Mouse (Mus musculus): ENCODE results near the gene Bahcc1.

Gene Bahcc1

DNA sequence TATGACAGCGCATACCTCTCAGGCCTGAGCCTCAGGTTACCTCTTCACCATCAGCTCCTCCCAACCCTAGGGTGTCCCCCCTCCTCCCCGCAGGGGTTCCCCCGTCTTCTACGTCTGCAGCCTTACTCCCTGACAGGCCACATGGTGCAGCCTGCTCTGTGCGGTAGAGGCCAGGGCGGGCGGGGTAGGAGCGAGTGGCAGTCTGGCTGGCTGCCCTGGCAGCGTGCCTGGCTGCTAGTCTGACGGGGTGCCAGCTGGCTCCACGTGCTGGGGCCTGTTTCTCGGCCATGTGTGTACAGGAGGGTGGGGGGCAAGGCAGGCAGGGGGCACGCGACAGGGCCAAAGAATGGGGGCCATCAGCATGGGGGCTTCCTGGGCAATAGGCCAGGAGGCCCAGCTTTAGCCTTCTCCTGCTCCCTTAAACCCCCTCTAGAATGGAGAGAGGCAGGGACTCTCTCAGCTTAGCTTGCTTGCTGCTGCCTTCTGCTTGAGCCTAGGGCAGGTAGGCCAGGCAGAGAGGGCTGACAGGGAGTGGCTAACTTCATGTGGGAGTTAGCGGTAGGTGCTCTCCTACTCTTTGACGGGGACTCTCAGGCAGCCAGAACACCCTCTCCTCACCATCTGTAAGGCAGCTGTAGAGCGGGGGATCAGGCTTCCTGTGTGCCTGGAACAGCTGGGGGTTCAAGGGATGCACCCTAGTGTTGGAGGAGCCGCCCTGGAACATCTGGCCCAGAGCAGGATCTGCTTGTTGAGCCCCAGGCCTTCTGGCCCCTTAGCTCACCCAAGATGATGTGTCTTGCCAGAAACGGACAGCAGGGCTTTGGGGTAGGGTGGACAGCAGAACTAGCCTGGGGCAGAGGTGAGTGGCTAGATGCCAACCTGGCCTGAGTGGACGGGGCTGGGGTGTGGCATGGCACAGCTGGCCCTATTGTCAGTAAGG, 28.9 kb downstream of the Bahcc1 start:
- peak; percentile 90 for DNase-seq (ENCODE audit: low read depth)

DNA sequence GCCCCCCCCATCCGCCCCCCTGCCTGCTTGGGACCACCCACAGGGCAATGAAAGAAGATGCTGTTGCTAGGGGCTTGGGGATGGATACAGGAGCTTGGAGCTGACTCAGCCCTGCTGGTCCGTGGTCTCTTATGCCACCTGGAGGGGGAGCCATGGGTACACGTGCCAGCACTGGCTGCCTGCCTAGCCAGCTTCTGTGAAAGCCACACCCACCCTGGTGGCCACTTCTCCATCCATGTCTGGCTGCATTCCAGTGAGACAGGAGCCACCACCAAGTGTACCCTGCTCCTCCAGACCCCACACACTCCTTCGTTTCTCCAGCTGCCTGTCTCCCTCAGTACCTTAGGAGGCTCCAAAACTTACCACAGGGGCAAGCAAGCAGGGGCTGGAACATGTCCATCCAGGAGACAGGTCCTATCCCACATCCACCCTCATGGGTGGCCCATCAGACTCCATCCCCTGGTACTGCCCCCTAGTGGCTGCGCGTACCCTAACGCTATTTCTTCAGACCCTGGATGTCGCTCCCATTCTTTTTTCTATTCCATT, 29.7 kb downstream of the Bahcc1 start:
- peak; percentile 76 for DNase-seq (ENCODE audit: low read depth)

DNA sequence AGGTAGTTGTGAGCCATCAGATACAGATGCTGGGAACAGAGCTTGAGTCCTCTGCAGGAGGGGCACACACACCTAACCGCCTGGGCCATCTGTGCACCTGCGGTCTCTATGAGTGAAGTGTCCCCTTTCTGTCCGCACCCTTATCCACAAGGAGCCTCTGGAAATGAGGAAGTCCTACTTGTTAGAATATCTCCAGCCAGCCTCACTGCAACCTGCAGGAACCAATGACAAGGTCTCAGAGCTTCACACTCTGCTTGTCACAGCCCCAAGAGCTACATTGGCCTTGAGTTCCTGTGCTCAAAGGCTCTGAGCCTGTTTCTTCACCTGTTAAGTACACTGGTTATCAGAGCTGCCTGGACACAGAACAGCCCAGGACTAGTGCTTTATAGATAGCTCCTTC, 30.4 kb downstream of the Bahcc1 start:
- DNase-seq (ENCODE audit: low read depth), result no peak

DNA sequence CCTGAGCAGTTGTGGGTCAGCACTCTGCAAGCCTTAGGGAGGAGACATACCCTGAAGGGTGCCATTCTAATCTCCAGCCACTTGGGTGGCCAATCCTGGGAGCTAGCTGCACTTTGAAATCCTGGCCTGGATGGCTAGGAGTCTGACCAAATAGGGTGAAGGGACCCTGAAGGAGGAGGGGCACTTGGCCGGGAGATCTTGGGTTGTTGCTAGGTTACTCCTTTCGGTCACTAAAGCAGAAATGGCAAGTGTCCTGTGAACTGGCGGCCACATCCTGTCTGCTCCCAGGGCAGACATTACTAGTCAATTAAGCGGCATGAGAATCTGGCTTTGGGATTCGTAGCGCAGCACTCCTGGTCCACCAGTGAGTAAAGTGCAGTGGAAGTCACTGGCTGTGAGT, 31.3 kb downstream of the Bahcc1 start:
- no peak for DNase-seq (ENCODE audit: low read depth)

DNA sequence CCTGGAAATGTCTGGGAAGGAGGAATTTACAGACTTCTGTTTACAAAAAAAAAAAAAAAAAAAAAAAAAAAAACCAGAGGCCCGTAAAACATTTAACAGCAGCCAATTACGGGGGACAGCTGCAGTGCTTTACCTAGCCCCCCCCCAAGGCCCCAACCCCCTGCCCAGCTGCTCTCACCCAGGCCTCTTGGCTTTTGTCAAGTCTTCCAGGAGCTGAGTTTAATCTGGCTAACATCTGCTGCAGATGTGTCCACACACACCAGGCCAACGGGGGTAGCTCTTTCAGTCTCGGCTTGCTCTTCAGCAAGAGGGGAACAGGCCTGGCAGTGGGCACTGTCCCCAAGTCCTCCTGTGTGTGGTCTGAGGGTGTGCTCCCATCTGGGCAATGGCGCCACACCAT, 32.7 kb downstream of the Bahcc1 start:
- no peak for DNase-seq (ENCODE audit: low read depth)

DNA sequence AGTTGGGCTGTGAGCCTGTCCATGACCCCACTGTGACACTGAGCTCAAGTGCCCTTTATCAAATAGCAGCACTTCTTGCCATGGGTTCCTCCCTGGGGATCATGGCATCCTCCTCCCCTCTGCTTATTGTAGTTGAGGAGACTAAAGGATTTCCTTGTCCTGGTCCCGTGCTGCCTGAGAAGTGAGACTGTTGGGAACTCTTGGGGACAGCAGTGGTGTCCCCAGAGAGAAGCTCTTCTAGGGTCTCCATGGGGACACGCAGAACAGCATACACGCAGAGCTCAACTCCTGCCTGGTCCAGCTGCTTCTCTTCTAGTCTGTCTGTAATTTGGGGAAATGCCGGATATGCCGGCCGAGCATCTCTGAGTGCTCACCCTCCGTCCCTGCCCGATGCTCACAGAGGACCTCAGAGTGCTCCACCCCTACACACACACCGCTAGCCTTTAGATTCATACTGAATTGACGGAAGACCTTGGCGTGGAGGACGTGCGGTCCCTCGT, 33.6 kb downstream of the Bahcc1 start:
- no peak for DNase-seq (ENCODE audit: low read depth)

DNA sequence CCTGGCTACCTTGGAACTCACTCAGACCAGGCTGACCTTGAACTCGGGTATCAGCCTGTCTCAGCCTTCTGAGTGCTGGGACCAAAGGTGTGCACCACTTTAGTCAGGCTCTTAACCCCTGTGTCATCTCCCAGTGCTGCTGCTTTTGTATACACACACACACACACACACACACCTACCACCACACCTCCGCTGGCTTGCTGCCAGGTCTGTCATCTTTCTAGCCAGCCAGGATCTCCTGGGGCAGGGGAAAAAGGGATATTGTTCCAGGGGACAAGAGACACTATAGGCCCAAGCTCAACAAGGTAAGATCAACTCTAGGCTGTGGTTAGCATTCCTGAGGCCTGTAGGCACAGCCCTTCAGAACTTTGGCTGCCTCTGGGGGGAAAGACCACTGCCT, 34.5 kb downstream of the Bahcc1 start:
- no peak for DNase-seq (ENCODE audit: low read depth)

DNA sequence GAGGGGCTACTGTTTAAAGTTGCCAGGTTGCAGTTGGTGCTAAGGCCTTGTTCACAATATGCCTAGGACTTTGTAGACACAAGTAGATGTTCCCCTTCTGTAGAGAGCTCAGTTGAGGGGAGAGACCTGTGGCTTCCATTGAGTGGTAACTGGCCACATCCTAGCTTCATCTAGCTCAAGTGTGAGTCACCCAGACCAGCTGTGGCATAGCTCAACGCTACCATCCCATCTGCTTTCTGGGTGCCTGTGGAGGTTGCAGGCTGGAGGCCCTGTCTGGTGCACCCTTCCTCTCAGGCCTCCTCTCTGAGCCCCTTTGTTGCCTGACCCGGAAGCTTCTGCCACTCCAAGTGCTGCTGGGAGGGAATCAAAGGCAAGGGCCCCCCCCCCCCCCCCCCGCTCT, 34.9 kb downstream of the Bahcc1 start:
- DNase-seq (ENCODE audit: low read depth), result no peak

DNA sequence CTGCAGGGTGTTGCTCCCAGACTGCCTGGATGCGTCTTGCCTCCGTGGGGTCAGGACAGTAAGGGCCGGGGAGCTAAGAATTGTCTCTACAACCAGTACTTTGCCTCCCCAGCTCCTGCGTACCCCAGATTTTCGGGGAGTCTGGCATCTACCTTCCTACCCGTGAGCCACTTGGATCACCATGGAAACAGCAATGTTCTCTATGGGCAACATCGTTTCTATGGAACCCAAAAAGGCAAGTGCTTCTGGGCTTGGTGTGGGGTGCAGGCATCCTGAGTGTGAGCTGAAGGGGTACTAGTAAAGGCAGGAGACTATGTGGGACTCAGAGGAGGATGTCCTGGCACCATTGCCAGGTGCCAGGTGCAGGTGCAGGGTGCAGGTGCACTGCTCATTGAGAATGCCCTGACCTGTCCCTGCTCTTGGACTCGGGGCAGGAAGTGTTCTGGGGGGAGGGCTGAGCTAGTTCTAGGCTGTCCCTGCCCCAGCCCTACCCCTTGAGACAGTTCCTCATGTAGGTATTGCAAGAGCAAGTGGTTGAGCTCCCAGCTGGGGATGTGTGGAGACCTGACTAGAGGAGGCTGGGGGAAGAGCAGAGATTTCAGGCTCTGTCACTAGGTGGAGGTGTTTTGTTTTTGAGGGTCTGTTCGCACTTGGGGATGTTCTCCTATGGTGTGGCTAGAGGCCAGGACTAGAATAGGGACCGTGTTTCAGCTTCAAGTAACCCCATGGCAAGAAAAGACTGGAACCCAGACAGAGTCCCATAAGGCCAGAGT, 35.6 kb downstream of the Bahcc1 start:
- DNase-seq (ENCODE audit: low read depth), result no peak

DNA sequence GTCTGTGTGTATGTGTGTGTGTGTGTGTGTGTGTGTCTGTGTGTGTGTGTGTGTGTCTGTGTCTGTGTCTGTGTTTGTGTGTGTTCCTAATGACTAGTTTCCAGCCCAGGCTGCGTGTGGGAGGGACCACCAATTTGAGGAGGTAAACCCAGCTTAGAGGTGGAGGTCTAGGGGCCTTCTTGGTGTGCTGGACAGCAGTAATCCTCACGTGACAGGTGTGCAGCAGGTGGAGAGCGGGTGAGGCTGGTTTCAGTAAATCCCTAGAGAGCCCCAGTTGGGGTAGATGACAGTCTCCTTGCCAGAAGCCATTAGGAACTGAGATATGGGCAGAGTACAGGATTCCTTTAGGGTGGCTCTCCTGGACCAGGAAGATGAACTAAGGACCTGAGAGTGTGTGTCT, 36.3 kb downstream of the Bahcc1 start:
- DNase-seq (ENCODE audit: low read depth), result no peak

DNA sequence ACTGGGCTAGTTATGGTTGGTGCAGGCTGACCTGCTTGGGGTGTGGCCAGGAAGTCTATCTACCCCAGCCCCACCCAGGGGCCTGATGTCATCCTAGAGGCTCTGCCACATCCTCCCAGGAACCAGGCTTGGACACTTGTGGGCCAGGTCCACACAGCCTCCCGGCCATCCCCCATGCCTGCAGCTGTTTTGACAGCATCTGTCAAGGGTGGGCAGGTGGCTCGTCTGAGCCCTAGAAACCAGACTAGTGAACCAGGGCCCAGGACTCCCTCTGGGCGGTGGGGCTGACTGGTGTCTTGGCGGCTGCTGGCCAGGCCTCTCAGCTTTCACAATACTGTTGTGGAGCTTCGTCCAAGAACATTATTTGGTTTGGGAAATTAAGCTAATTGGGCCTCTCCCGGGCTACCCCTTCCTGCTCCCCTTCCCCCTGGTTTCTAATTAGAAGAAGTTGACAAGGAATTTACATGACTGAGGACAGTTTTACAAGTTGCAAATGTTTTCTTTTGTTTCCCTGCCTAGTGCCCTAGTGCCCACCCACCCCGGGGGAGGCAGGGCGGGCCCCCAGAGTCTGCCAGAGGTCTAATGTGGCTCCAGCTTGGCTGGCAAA, 36.9 kb downstream of the Bahcc1 start:
- no peak for DNase-seq (ENCODE audit: low read depth)

DNA sequence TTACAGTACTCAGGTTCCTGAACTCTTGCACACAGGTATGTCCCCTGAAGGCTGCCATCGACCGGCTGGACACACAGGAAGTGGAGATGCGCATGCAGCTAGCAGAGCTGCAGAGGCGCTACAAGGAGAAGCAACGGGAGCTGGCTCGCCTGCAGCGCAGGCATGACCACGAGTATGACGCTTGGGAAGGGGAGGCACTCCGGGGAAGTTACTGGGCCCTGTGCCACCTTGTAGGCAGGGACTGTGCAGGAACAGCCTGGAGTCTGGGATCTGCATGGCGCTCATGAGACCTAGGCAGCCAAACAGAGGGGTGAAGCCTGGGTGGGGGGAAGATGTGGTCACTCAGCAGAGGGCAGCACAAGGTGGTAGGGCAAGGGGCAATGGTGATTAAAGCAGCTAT, 46.6 kb downstream of the Bahcc1 start:
- no peak for DNase-seq (ENCODE audit: low read depth)

DNA sequence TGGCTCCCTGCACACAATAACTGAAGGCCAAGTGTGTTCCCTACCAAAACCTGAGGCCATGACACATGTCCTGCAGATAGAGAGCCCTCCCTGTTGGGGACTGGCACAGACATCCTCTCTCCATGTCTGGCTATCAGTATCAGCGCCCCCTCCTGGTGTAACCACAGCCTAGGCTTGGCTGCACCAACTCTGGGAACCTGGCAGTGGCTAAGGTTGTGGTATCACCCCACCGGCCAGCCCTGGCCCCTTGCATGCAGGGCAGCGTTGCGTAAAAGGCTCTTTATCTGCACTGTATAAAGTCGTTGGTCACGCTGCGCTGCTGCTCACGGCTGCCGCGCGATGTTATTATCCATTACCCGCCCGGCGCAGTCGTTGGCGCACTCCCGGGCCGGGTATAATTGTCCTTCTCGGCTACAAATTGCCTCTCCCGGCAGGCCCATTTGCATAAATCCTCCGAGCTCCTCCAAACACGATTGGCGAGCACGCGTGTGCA, 47.6 kb downstream of the Bahcc1 start:
- DNase-seq (ENCODE audit: low read depth), result no peak

DNA sequence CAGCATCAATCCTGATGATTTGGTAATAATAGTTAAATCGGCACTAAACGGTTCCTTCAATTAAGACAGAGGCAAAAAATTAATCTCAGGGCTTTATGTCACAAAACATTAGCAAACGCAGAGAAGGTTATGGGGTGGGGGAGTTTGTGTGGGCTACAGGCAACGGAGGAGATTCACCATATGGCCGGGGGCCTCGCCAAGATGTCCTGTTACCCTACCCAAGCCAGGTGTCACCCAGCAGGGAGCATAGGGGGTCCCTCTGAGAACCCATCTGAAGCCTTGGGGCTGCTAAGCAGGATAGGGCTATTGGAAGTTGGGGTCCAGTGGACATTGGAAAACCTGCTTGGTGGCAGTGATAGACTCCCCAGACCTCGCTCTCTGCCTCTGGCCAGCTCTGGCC, 48.0 kb downstream of the Bahcc1 start:
- no peak for DNase-seq (ENCODE audit: low read depth)

DNA sequence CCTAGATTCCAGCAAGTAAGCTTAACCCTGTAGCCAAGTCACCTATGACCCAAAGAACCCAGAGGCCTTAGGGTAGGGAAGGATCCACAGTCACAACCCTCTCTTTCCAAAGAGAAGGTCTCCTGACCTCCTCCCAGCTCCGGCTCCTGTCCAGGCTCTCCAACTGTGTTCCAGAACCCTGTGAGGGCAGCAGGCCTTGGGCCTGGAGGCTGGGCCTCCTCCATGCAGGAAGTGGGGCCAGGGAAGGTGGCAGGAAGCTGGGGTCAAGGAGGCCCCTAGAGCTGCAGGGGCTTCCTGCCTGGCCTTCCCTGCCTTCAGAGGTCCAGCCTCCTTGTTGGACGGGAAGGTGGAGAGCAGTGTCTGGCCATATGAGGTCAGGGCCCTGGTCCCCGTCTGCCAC, 48.5 kb downstream of the Bahcc1 start:
- no peak for DNase-seq (ENCODE audit: low read depth)

DNA sequence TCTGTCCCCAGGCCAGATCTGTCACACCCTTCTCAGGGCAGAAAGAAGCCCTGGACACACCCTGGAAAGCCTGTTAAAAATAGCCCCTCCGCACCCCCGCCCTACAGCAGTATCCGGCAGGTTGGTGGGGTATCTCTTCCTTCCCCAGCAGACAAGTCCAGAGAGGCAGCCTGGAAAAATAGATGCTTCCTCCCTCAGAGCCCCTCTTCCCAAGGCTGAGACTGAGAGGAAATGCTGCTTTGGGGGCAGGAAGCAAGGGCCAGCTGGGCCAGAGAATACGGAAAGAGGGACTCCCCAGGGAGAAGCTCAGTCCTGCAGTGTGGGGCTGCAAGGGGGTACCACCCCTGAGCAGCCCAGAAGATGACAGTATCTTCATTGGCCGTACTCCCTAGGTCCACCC, 50.8 kb downstream of the Bahcc1 start:
- no peak for DNase-seq (ENCODE audit: low read depth)

DNA sequence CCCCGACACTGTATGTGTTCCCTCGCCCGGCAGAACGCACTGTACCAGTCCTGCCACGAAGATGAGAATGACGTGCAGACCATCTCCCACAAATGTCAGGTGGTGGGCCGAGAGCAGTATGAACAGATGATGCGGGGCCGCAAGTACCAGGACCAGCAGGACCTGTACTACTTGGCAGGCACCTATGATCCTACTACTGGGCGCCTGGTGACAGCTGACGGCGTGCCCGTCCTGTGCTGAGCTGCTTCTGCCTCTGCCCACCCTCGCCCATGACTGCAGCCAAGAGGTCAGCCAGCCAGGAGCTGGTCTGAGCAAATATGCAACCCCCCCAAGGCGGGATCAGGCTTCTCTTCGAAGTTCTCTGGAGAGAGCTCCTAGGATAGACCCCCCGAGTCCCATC, 56.9 kb downstream of the Bahcc1 start:
- DNase-seq (ENCODE audit: low read depth), result no peak

DNA sequence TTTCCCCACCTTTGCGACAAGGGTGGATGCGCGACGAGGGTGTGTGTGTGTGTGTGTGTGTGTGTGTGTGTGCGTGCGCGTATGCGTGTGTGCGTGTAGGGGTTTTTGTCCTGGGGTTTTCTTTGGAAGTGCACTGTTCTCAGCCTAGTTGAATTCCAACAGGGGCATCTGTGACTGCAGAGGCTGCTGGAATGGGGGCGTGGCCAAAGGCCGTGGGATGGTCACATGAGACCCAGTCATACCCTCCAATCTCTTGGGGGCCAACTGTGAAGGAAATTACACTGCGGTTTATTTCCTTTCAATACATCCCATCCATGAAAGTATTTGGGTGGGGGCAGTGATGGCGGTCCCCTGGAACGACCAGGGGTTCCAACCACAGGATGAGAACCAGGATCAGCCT, 57.5 kb downstream of the Bahcc1 start:
- no peak for DNase-seq (ENCODE audit: low read depth)

DNA sequence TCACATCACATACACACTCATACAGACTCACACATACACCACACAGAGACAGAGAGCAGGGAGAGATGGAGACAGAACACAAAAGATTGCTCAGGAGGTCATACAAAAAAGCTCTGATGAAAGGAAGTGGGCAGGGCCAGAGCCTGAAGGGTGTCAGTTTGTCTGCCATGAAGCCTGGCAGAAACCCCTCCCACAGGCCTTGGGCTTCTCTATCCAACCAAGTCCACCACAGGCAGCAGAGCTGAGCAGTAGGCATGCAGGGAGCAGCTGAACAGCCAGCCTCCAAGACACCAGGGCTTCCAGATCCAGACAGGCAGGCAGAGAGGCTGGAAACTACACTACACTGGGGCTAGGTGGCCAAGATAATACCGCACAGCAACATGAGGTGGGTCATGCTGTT, 61.0 kb downstream of the Bahcc1 start:
- no peak for DNase-seq (ENCODE audit: low read depth)

DNA sequence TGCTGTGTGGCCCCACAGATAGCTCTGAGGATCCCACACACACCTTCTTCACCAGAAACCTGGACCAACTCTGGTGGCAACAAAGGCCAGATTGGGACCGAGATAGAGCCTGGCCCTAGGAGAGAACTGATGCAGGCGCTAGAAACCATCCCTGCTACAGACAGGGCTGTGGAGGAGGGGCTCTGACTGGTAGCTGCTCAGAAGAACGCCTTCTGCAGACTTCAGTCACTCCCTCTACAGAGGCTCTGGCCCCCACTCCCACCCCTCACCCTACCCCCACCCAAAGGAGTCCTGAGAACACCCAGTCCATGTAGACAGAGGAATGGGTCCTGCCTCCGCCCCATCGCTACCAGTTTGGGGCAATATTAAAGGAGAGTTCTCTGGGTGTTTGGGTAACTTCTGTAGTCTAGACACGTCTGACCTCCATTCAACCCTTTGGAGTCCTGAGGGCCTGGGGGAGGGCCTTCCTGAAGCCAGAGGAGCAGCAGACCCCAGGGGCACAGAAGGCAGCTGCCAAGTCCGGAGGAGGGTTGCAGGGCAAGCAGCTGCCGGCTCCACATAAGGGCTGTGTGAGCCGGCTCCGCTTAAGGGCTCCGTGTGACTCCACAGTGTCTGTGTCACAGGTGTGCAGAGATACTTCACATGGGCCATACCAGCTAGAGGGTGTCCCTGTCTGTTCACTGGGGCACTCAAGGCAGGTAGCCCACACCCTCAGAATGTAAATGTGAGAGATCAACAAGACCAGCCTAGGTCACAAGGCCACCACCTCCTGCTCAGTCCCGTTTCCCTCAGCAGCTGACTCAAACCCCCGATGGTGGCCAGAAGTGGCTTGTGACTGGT, 63.8 kb downstream of the Bahcc1 start:
- DNase-seq (ENCODE audit: low read depth), result no peak

DNA sequence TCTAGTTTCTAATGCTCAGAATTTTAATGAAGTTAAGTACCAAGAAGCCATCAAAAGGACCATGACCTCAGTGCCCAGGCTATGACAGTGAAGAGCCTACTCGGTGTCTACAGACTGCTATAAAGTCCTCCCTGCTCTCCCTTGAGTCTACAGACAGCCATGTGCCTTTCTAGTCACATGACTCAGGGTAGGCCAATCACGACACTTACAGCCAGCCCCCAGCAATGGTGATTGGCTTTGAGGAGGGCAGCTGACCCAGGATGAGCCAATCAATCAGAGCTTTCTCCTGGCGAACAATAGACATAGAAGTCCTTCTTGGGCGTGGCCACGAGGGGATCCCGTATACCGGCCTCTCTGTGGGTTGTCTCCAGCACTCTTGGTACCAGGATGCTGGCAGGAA, 65.0 kb downstream of the Bahcc1 start:
- DNase-seq (ENCODE audit: low read depth), result no peak

Data from fibroblast of lung, adult 2 months (primary cell).